Mouse (Mus musculus) embryonic facial prominence, embryonic 12.5 days (tissue): ENCODE results near the gene Gm10100. TPM values are rescaled to one million over a fixed set of nuclear protein-coding genes. Genes with fewer than 3 reads are reported as not detected.
"Not testable (repeated sequence)": the region's sequence is repeated elsewhere in the genome, so short reads cannot be mapped to it uniquely, and the experiment has no call there.

Experiments used
- ATAC-seq: fragments of 200-750 bp; cut with Nextera tagmentation; 2 replicates; pipeline ENCODE4 v1.8.0; 2017; ENCODE audit not compliant: insufficient number of reproducible peaks, insufficient read depth, low FRiP score, low TSS enrichment
- H3K27ac ChIP-seq: fragments of 300-500 bp; sonication (generic); 2 replicates; pipeline ENCODE4 v1.5.1; 2016; ENCODE audit warnings: mild to moderate bottlenecking
- H3K27me3 ChIP-seq: fragments of 300-500 bp; sonication (generic); 2 replicates; pipeline ENCODE4 v1.6.1; 2016; ENCODE audit warnings: mild to moderate bottlenecking, moderate library complexity
- H3K36me3 ChIP-seq: fragments of 300-500 bp; sonication (generic); 2 replicates; pipeline ENCODE4 v1.6.1; 2016; ENCODE audit warnings: mild to moderate bottlenecking
- H3K4me1 ChIP-seq: fragments of 300-500 bp; sonication (generic); 2 replicates; pipeline ENCODE4 v1.6.1; 2016
- H3K4me2 ChIP-seq: fragments of 300-500 bp; sonication (generic); replicated peaks from 2 replicates; pipeline ENCODE4 v1.6.1; 2016; ENCODE audit warnings: mild to moderate bottlenecking, moderate library complexity
- H3K4me3 ChIP-seq: fragments of 300-500 bp; sonication (generic); 2 replicates; pipeline ENCODE4 v1.5.1; 2016; ENCODE audit warnings: mild to moderate bottlenecking
- H3K9ac ChIP-seq: fragments of 300-500 bp; sonication (generic); 2 replicates; pipeline ENCODE4 v1.6.1; 2016; ENCODE audit warnings: mild to moderate bottlenecking, moderate library complexity
- H3K9me3 ChIP-seq: fragments of 300-500 bp; sonication (generic); 2 replicates; pipeline ENCODE4 v1.6.1; 2016; ENCODE audit warnings: mild to moderate bottlenecking, moderate library complexity
- WGBS: fragments of 180-500 bp; shearing (Covaris S2); methylation state at CpG from one replicate; pipeline ENCODE4 v1.1.7; 2016; 5-methylcytosine and 5-hydroxymethylcytosine counted together
- polyA plus RNA-seq: library from polyadenylated mRNA; unstranded; fragments of >200 nt; fragmentation: Nextera tagmentation; extraction: Ambion mirVana; gene quantifications from 2 replicates; pipeline ENCODE4 v1.2.1, GENCODE M21; 2016

Gm10100 gene
- not detected in 2 replicates for polyA plus RNA-seq

DNA sequence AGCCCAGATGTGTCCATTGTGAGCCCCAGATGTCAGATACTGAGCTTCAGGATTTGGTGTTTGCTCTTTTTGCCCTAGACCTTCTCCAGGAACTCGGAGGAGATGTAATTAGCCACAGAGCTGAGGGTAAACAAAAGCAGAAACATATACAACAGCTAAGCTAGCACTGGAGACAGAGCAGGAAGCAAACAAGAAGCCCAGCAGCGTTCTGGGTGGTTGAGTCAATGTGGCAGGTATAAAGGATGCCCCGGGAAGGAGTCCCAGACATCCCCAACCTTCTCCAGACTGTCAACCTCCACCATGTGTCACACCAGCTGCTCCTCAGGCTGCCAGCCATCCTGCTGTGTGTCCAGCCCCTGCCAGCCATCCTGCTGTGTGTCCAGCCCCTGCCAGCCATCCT is at the start of gene Gm10100:
Gene Gm10100, plus strand, starts transcription at position 301 of the 400 bp plus-strand sequence.
- Histone ChIP-seq H3K4me1 (no peaks in the 10 kb centered on the region), H3K9ac (no peak within 1 kb of the TSS), H3K4me2 (no peak within 1 kb of the TSS), H3K36me3 (no peaks in the 10 kb centered on the region), H3K4me3 (no peak within 1 kb of the TSS), H3K27me3 (no peaks in the 10 kb centered on the region), H3K27ac (no peak within 1 kb of the TSS), H3K9me3 (no peaks in the 10 kb centered on the region)
- ATAC-seq, result no peak
- WGBS, result 39% methylated on average over 3 of the region's 3 CpGs

DNA sequence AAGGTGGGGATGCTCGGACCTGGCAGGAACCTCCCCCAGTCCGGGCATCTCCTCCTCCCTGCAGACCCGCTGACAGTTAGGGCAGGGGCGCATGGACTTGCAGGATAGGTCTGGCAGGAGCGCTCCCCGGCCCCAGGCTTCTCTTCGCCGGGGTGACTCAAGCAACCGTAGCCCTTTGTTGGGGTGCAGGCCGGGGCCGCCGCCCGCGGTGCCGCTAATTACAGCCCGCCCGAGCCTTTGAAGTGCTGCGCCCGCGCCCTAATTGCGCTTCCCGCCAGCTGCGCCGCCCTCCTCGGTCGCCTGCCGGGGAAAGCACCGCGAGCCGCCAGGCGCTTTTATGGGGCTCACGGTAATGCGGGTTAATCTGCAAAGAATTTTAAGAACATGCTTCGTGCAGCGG is 48.7 kb upstream of the Gm10100 start:
- WGBS, result under 1% methylated on average over 35 of the region's 35 CpGs
- ATAC-seq, result no peak
- no peaks in the 10 kb centered on the region for H3K9me3 ChIP-seq
- peaks cover 41% of the 10 kb centered on the region for H3K27me3 ChIP-seq
- H3K4me2 ChIP-seq, result peak overlapping the region; percentile 76
- peaks cover 14% of the 10 kb centered on the region; the same call in 1 of the 2 replicates for H3K4me1 ChIP-seq
- no peaks in the 10 kb centered on the region for H3K36me3 ChIP-seq
- H3K27ac ChIP-seq, result 0 out of 2 replicates have a peak overlapping the region, but pooled peaks have one; percentile 7
- peak overlapping the region; percentile 37 for H3K4me3 ChIP-seq
- peak overlapping the region; percentile 41; the same call in 1 of the 2 replicates for H3K9ac ChIP-seq

DNA sequence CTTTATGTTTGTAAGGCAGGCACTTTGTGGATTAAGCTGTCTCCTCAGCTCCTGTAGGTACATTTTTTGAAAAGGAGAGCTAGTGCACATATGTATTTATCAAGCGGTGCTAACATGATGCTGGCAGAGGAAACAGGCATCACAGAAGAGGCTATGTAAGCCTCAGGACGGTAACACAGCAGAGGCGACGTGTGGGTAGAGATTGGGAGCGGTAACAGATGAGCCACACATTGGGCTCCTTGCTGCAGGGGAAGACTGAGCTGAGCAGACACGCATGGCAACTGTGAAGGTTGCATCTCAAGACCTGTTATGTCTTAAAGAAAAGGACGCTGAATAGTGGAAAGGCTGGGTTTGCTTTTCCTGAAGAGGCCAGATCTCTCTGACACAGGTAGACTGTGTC is 43.3 kb upstream of the Gm10100 start:
- Histone ChIP-seq H3K4me3 (no peak overlapping the region), H3K27ac (no peak overlapping the region), H3K4me2 (no peak overlapping the region), H3K36me3 (no peaks in the 10 kb centered on the region), H3K9me3 (no peaks in the 10 kb centered on the region), H3K4me1 (peaks cover 14% of the 10 kb centered on the region), H3K27me3 (peaks cover 47% of the 10 kb centered on the region), H3K9ac (no peak overlapping the region)
- no peak for ATAC-seq
- WGBS, result 75% methylated on average over 7 of the region's 7 CpGs

DNA sequence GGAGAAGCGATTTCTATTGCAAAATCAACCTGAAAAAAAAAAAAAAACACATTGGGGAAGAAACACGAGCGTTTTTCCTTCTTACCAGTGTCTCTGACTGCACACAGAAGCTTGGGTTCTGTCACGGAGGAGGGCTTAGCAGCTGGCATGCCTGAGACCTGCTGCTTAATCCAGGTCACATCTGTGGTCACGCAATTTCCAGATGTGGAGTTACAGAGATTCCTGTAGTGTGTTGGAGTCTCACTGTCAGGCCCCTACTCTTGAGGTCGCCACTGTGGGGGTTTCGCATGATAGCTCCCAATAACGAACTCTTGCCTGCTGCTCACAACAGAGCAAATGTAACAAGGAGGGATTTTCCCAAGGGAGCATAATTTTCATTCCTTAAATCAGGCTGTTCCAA is 42.1 kb upstream of the Gm10100 start:
- Histone ChIP-seq H3K9ac (no peak overlapping the region), H3K27ac (no peak overlapping the region), H3K36me3 (no peaks in the 10 kb centered on the region), H3K4me3 (no peak overlapping the region), H3K4me1 (peaks cover 9% of the 10 kb centered on the region), H3K4me2 (no peak overlapping the region), H3K9me3 (no peaks in the 10 kb centered on the region), H3K27me3 (peaks cover 49% of the 10 kb centered on the region)
- 20% methylated on average over 8 of the region's 8 CpGs for WGBS
- no peak for ATAC-seq

DNA sequence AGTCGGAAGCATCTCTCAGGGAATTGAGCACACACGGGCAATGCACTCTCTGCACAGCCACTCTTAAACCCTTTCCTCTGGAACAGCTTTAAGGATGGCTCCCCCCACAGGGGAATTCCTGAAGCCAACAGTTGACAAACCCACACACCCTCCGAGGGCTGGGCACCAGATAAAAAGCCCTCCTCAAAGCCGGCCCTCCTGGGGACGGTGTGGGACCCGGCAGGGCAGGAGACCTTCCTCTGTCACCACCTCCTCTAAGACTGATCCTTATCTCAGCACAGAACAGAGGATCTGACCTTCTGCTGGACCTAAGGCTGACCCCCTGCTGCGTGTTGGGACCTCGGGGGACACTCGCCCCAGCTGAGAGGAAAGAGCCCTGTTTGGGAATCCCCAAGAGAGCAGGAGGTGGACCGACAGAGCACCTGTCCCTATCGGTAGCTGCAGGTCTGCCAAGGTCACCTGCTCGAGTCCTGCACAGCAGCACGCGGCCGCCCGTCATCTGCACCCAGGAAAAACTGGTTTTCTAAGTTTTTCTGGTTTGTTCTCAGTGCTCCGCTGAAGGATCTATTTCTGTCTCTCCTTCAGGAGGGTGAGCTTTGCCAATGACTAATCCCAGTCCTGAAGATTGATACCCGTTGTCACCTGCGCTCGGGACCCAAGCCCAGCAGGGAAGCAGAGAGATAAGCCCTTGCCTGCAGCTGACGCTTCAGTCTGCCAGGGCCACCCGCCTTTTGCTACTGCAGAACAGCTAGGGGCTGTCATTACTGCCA is 40.2 kb upstream of the Gm10100 start, which contains the start of gene Tspear:
Gene Tspear, plus strand, starts transcription at position 675 of the 770 bp plus-strand sequence.
- H3K4me2 ChIP-seq, result no peak within 1 kb of the TSS; the same call in 1 of the 2 replicates
- ATAC-seq, result no peak
- H3K9ac ChIP-seq, result no peak within 1 kb of the TSS
- H3K4me3 ChIP-seq, result no peak within 1 kb of the TSS
- WGBS, result 2% methylated on average over 22 of the region's 22 CpGs
- H3K9me3 ChIP-seq, result no peaks in the 10 kb centered on the region
- no peak within 1 kb of the TSS for H3K27ac ChIP-seq
- H3K27me3 ChIP-seq, result peaks cover 53% of the 10 kb centered on the region
- H3K36me3 ChIP-seq, result no peaks in the 10 kb centered on the region
- H3K4me1 ChIP-seq, result peaks cover 9% of the 10 kb centered on the region

DNA sequence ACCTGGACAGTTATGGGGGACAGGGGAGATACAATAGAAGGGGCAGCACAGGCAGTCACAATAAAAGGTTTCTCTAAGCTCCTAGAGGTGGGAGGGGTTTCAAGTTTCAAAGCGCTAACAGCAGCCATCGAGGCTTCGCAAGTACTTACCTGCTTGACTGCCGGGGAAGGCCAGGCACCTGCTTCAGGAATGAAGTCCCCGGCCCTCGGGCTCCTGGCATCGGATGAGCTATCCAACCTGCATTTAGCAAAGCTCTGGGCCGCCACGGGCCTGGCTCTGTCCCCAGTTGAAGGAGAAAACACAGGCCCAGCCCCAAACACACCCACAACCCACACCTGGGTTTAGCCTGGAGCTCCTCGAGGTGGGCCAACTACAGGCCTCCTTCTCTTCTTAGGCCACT is 39.3 kb upstream of the Gm10100 start:
- H3K4me1 ChIP-seq, result peaks cover 9% of the 10 kb centered on the region
- WGBS, result 22% methylated on average over 10 of the region's 10 CpGs

DNA sequence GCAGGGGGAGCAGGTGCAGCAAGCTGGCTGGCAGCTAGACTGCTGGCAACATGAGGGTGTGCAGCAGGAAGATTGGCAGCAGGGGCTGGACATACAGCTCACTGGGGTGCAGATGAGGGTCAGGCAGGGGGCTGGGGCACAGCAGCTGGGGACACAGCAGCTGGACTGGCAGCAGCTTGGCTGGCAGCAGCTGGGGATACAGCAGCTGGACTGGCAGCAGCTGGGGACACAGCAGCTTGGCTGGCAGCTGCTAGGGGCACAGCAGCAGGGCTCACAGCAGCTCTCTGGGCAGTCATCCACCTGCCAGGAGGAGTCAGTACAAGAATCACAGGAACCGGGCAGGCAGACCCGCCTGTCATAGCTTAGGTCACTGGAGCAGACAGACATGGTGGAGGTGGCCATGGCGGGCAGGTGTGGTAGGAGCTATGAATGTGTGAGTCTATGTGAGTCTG is 35.9 kb upstream of the Gm10100 start, which contains the start of gene Gm19402:
Gene Gm19402, minus strand, starts transcription at position 402 of the 452 bp plus-strand sequence.
- H3K4me1 ChIP-seq, H3K27ac ChIP-seq: not testable (repeated sequence)
- peaks cover 48% of the 10 kb centered on the region for H3K27me3 ChIP-seq

More for the DNA sequence above, 39.3 kb upstream of the Gm10100 start:
- no peak for ATAC-seq
- H3K4me2 ChIP-seq, result no peak overlapping the region; the same call in 1 of the 2 replicates
- no peaks in the 10 kb centered on the region for H3K36me3 ChIP-seq
- H3K27ac ChIP-seq, result no peak overlapping the region
- no peak overlapping the region for H3K4me3 ChIP-seq
- H3K9me3 ChIP-seq, result no peaks in the 10 kb centered on the region
- peaks cover 53% of the 10 kb centered on the region for H3K27me3 ChIP-seq
- no peak overlapping the region for H3K9ac ChIP-seq

DNA sequence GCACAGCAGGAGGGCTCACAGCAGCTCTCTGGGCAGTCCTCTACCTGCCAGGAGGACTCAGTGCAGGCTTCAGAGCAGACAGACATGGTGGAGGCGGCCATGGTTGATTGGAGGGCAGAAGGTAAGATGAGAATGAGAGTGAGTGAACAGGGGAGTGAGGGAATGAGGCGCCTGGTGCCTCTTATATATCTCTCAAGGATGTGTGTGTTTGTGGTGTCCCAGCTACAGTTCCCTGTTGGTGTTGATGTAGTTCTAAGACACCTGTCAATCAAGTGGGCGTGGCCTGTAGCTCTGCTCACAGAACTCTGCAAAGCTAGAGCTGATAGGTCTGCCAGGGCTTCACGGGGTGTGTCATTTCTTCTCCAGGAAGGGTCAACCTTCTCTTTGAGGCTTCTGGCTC is 29.2 kb upstream of the Gm10100 start, which contains the start of gene Gm9508:
Gene Gm9508, minus strand, starts transcription at position 101 of the 400 bp plus-strand sequence.
- 33% methylated on average over 4 of the region's 4 CpGs for WGBS
- Histone ChIP-seq H3K9ac (no peak within 1 kb of the TSS), H3K27me3 (0 out of 2 replicates have a peak, but pooled peaks cover 3% of the 10 kb centered on the region), H3K4me2 (no peak within 1 kb of the TSS), H3K27ac (no peak within 1 kb of the TSS), H3K36me3 (no peaks in the 10 kb centered on the region), H3K4me1 (no peaks in the 10 kb centered on the region; the same call in 1 of the 2 replicates), H3K4me3 (no peak within 1 kb of the TSS), H3K9me3 (no peaks in the 10 kb centered on the region)
- no peak for ATAC-seq

More for the DNA sequence above, 35.9 kb upstream of the Gm10100 start, which contains the start of gene Gm19402:
- not testable (repeated sequence) for H3K36me3 ChIP-seq, H3K9me3 ChIP-seq, H3K9ac ChIP-seq, H3K4me2 ChIP-seq, H3K4me3 ChIP-seq, ATAC-seq
- WGBS, result 71% methylated on average over 3 of the region's 3 CpGs

DNA sequence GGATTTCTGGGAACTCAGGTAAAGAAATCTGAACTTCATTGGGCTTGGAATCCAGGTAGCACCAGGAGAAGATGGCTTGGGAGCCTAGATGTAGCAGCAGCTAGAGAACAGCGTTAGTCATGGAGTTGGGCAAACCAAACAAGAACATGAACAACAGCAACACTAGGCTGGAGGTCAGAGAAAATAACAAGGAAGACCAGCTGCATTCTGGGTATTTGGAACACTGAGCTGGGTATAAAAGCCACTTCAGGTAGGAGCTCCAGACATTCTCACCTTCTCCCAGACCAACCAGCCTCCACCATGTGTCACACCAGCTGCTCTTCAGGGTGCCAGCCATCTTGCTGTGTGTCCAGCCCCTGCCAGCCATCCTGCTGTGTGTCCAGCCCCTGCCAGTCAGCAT is 20.0 kb upstream of the Gm10100 start, which contains the start of gene Gm10272:
Gene Gm10272, plus strand, starts transcription at position 301 of the 400 bp plus-strand sequence.
- Histone ChIP-seq H3K27ac (no peak within 1 kb of the TSS), H3K4me3 (no peak within 1 kb of the TSS), H3K4me2 (no peak within 1 kb of the TSS), H3K9me3 (peaks cover 12% of the 10 kb centered on the region), H3K9ac (no peak within 1 kb of the TSS), H3K27me3 (no peaks in the 10 kb centered on the region), H3K36me3 (no peaks in the 10 kb centered on the region), H3K4me1 (no peaks in the 10 kb centered on the region)
- WGBS, result 87% methylated on average over 1 of the region's 1 CpGs
- ATAC-seq, result no peak

DNA sequence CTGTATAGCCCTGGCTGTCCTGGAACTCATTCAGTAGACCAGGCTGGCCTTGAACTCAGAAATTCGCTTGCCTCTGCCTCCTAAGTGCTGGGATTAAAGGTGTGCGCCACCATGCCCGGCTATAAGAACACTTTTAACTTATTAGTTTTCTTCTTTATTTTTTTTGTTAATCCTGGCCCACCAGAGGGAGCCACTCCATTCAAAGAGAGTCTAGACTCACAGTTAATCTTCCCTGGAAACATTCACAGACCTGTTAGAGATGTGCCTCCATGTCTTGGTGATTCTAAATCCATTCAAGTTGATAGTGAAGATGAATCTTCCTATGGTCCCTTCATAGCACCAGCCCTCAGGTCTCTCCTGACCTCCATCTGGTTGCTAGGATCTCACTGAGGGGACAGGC is 16.5 kb upstream of the Gm10100 start:
- 79% methylated on average over 3 of the region's 3 CpGs for WGBS
- ATAC-seq, result no peak
- Histone ChIP-seq H3K4me1 (no peaks in the 10 kb centered on the region), H3K4me3 (no peak overlapping the region), H3K27me3 (no peaks in the 10 kb centered on the region), H3K36me3 (no peaks in the 10 kb centered on the region), H3K4me2 (no peak overlapping the region), H3K9ac (no peak overlapping the region), H3K27ac (no peak overlapping the region), H3K9me3 (peaks cover 8% of the 10 kb centered on the region)

DNA sequence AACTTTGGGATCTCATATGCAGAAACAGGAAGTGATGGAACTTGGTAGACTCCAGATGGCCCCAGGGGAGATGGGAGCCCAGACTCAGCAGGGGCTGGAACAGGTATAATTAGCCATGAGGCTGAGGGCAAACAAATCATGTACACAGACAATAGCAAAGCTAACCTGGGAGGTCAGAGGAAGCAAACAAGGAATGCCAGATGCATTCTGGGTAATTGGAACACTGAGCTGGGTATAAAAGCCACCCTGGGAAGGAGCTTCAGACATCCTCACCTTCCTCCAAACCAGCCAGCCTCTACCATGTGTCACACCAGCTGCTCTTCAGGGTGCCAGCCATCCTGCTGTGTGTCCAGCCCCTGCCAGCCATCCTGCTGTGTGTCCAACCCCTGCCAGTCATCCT is 15.1 kb upstream of the Gm10100 start, which contains the start of gene Gm10024:
Gene Gm10024, plus strand, starts transcription at position 301 of the 400 bp plus-strand sequence.
- not testable (repeated sequence) for H3K4me2 ChIP-seq, H3K27ac ChIP-seq, H3K4me1 ChIP-seq, H3K4me3 ChIP-seq, H3K9me3 ChIP-seq, H3K9ac ChIP-seq, H3K27me3 ChIP-seq, ATAC-seq, H3K36me3 ChIP-seq

DNA sequence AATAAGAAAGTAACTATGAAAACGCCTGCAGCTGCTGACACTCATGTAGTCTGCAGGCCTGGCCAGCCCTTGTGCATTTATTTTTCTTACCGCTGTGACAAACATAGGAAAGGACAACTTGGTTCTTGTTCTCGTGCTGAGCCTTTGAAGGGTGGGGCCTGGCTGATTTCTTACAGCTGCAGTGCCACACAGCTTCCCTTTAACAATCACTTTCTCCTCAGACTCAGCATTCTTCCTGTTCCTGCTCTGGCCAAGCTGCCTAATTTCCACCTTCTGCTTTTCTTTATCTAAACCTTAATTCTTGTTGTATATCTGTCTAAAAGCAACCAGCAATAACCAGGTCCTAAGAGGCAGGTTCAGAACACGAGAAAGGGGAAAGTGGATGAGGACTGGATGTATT is 12.6 kb upstream of the Gm10100 start:
- H3K36me3 ChIP-seq, result no peaks in the 10 kb centered on the region
- no peaks in the 10 kb centered on the region for H3K27me3 ChIP-seq
- H3K4me3 ChIP-seq, result no peak overlapping the region
- H3K27ac ChIP-seq, result no peak overlapping the region
- H3K4me2 ChIP-seq, result no peak overlapping the region
- no peak for ATAC-seq
- no peaks in the 10 kb centered on the region for H3K4me1 ChIP-seq
- H3K9me3 ChIP-seq, result no peaks in the 10 kb centered on the region
- no peak overlapping the region for H3K9ac ChIP-seq
- 54% methylated on average over 4 of the region's 4 CpGs for WGBS
